Mouse (Mus musculus) gastrocnemius, adult 18-20 months (tissue): ENCODE data around the gene Ufc1. TPM values are rescaled to one million over a fixed set of nuclear protein-coding genes. Genes with fewer than 3 reads are reported as not detected.

Experiments
- DNase-seq: peaks from one replicate; pipeline ENCODE4 v3.0.0; 2021; ENCODE audit warnings: low spot score
- total RNA-seq, 2 experiments: library from RNA; stranded (reverse); gene quantifications; 2 replicates each; pipeline ENCODE4 v1.2.3; 2021

Ufc1 gene
- total RNA-seq, 2 experiments from 2014 or later: 85.7 to 96.8 TPM

GRCm38 (mm10) chr1:171287136-171288081, 7.4 kb downstream of the Ufc1 start, which contains the start of gene Usp21:
Usp21 (minus strand) TSS chr1:171287991.
- peak; percentile 93 for DNase-seq

- DNase-seq: no peak
Observed at GRCm38 (mm10) chr1:171286517-171286916, 8.3 kb downstream of the Ufc1 start.

- no peak for DNase-seq
Observed at GRCm38 (mm10) chr1:171285096-171285892, 9.5 kb downstream of the Ufc1 start.

GRCm38 (mm10) chr1:171284491-171284890, 10.3 kb downstream of the Ufc1 start:
- no peak for DNase-seq

- no peak for DNase-seq
Observed at GRCm38 (mm10) chr1:171283188-171284160, 11.3 kb downstream of the Ufc1 start.

GRCm38 (mm10) chr1:171282086-171282805, 12.6 kb downstream of the Ufc1 start:
- peak; percentile 3 for DNase-seq

- DNase-seq: peak; percentile 86
Observed at GRCm38 (mm10) chr1:171281528-171281923, 13.3 kb downstream of the Ufc1 start.

- peak; percentile 93 for DNase-seq
Observed at GRCm38 (mm10) chr1:171280916-171281527, 13.8 kb downstream of the Ufc1 start, which contains the start of gene Ppox. Ppox (minus strand) TSS chr1:171281186.

- no peak for DNase-seq
Observed at GRCm38 (mm10) chr1:171280250-171280915, 14.4 kb downstream of the Ufc1 start.

- no peak for DNase-seq
Observed at GRCm38 (mm10) chr1:171279721-171280120, 15.1 kb downstream of the Ufc1 start.

- DNase-seq: no peak
Observed at GRCm38 (mm10) chr1:171279012-171279705, 15.7 kb downstream of the Ufc1 start.

GRCm38 (mm10) chr1:171278436-171278835, 16.4 kb downstream of the Ufc1 start:
- no peak for DNase-seq

- DNase-seq: no peak
Observed at GRCm38 (mm10) chr1:171277736-171278135, 17.1 kb downstream of the Ufc1 start.

- DNase-seq: no peak
Observed at GRCm38 (mm10) chr1:171276110-171276748, 18.6 kb downstream of the Ufc1 start.

GRCm38 (mm10) chr1:171275144-171275734, 19.6 kb downstream of the Ufc1 start:
- no peak for DNase-seq

- DNase-seq: no peak
Observed at GRCm38 (mm10) chr1:171274171-171274570, 20.7 kb downstream of the Ufc1 start.

- DNase-seq: no peak
Observed at GRCm38 (mm10) chr1:171272086-171272485, 22.7 kb downstream of the Ufc1 start.

- no peak for DNase-seq
Observed at GRCm38 (mm10) chr1:171271622-171272021, 23.2 kb downstream of the Ufc1 start.
